Mouse (Mus musculus): ENCODE results near the gene Siglec1. TPM values are rescaled to one million over a fixed set of nuclear protein-coding genes. Genes with fewer than 3 reads are reported as not detected.
A peak's percentile ranks its signal among the peaks of the same experiment; 100 is the strongest.

Gene Siglec1
- polyA plus RNA-seq, 1 experiment from 2014 or later, result 0.49 TPM

- in situ Hi-C loops (cut with MboI; ENCODE audit: low pct_unique_long_range_greater_than_20kb), result no loop called here
- DNase-seq (ENCODE audit: low read depth, low spot score) (no peak), ATAC-seq (no peak)
- ChIA-PET POLR2A (no interaction called here), CTCF (interaction anchor here (1.4 kb wide), 1 partner anchor 28 kb away, joined by 3 read pairs; no protein-coding TSS in a partner anchor)
- no peak for TF ChIP-seq CTCF (IDR thresholded peaks at IDR 0.05)
- no peaks in the 10 kb centered on the region for H3K27me3 ChIP-seq
Observed at GRCm38 (mm10) chr2:131066342-131066741, 20.2 kb downstream of the Siglec1 start.

GRCm38 (mm10) chr2:131063404-131063864, 23.1 kb downstream of the Siglec1 start, which contains the start of gene Adam33:
Gene Adam33 (minus strand): TSS chr2:131063814.
- no peaks in the 10 kb centered on the region for H3K27me3 ChIP-seq
- POLR2A ChIA-PET, result no interaction called here
- ATAC-seq (no peak), DNase-seq (ENCODE audit: low read depth, low spot score) (no peak)
- in situ Hi-C loops (cut with MboI; ENCODE audit: low pct_unique_long_range_greater_than_20kb), result no loop called here
- TF ChIP-seq CTCF (IDR thresholded peaks at IDR 0.05), result no peak
- CTCF ChIA-PET, result no interaction called here

- H3K27me3 ChIP-seq, result no peaks in the 10 kb centered on the region
- TF ChIP-seq CTCF (IDR thresholded peaks at IDR 0.05), result no peak
- ChIA-PET CTCF (interaction anchor here (1.2 kb wide), 1 partner anchor 33 kb away, joined by 5 read pairs; no protein-coding TSS in a partner anchor), POLR2A (interaction anchor here (0.6 to 1.4 kb wide), 2 partner anchors 13 to 15 kb away, joined by 3 to 4 read pairs; no protein-coding TSS in a partner anchor)
- DNase-seq (ENCODE audit: low read depth, low spot score), result no peak
- ATAC-seq, result no peak
- in situ Hi-C loops (cut with MboI; ENCODE audit: low pct_unique_long_range_greater_than_20kb), result no loop called here
Observed at GRCm38 (mm10) chr2:131061607-131062006, 25.0 kb downstream of the Siglec1 start.

GRCm38 (mm10) chr2:131060784-131061183, 25.8 kb downstream of the Siglec1 start:
- POLR2A ChIA-PET, result interaction anchor here (1.4 kb wide), 1 partner anchor 13 kb away, joined by 4 read pairs; no protein-coding TSS in a partner anchor
- no peak for DNase-seq (ENCODE audit: low read depth, low spot score)

GRCm38 (mm10) chr2:131059781-131060540, 26.6 kb downstream of the Siglec1 start:
- no peak for TF ChIP-seq CTCF (IDR thresholded peaks at IDR 0.05)
- H3K27me3 ChIP-seq, result no peaks in the 10 kb centered on the region
- ChIA-PET CTCF (interaction anchor here (1.1 to 1.5 kb wide), 3 partner anchors 27 to 100 kb away, joined by 3 to 5 read pairs (median 4); partner anchors contain the start of gene 1700037H04Rik), POLR2A (interaction anchor here (0.6 kb wide), 1 partner anchor 12 kb away, joined by 3 read pairs; no protein-coding TSS in a partner anchor)
- in situ Hi-C loops (cut with MboI; ENCODE audit: low pct_unique_long_range_greater_than_20kb), result no loop called here
- ATAC-seq, result peak; percentile 61
- no peak for DNase-seq (ENCODE audit: low read depth, low spot score)

More at GRCm38 (mm10) chr2:131060784-131061183, 25.8 kb downstream of the Siglec1 start:
- H3K27me3 ChIP-seq, result no peaks in the 10 kb centered on the region
- no peak for ATAC-seq
- TF ChIP-seq CTCF (IDR thresholded peaks at IDR 0.05), result no peak
- in situ Hi-C loops (cut with MboI; ENCODE audit: low pct_unique_long_range_greater_than_20kb), result no loop called here
- CTCF ChIA-PET, result interaction anchor here (1.1 to 1.5 kb wide), 2 partner anchors 27 to 99 kb away, joined by 3 to 4 read pairs; partner anchors contain the start of gene 1700037H04Rik

- DNase-seq (ENCODE audit: low read depth, low spot score) (peak; percentile 46), ATAC-seq (no peak)
- no peaks in the 10 kb centered on the region for H3K27me3 ChIP-seq
- in situ Hi-C loops (cut with MboI; ENCODE audit: low pct_unique_long_range_greater_than_20kb), result no loop called here
- POLR2A ChIA-PET, result interaction anchor here (0.6 kb wide), 1 partner anchor 11 kb away, joined by 3 read pairs; no protein-coding TSS in a partner anchor
- TF ChIP-seq CTCF (IDR thresholded peaks at IDR 0.05), result no peak
- CTCF ChIA-PET, result interaction anchor here (1.1 kb wide), 2 partner anchors 35 to 37 kb away, joined by 4 to 5 read pairs; no protein-coding TSS in a partner anchor
Observed at GRCm38 (mm10) chr2:131059377-131059776, 27.2 kb downstream of the Siglec1 start.

GRCm38 (mm10) chr2:131058672-131059071, 27.9 kb downstream of the Siglec1 start:
- TF ChIP-seq CTCF (IDR thresholded peaks at IDR 0.05), result no peak

GRCm38 (mm10) chr2:131056191-131056590, 30.4 kb downstream of the Siglec1 start:
- in situ Hi-C loops (cut with MboI; ENCODE audit: low pct_unique_long_range_greater_than_20kb), result no loop called here
- ATAC-seq (no peak), DNase-seq (ENCODE audit: low read depth, low spot score) (no peak)
- TF ChIP-seq CTCF (IDR thresholded peaks at IDR 0.05), result no peak
- H3K27me3 ChIP-seq, result no peaks in the 10 kb centered on the region
- ChIA-PET POLR2A (interaction anchor here (0.5 to 0.8 kb wide), 2 partner anchors 41 to 50 kb away, joined by 3 to 5 read pairs; no protein-coding TSS in a partner anchor), CTCF (interaction anchor here (0.7 to 1.9 kb wide), 10 partner anchors 11 to 182 kb away, joined by 3 to 7 read pairs (median 3); partner anchors contain the start of gene 1700037H04Rik)

More at GRCm38 (mm10) chr2:131058672-131059071, 27.9 kb downstream of the Siglec1 start:
- POLR2A ChIA-PET, result no interaction called here
- CTCF ChIA-PET, result interaction anchor here (1.1 kb wide), 1 partner anchor 36 kb away, joined by 4 read pairs; no protein-coding TSS in a partner anchor
- H3K27me3 ChIP-seq, result no peaks in the 10 kb centered on the region
- in situ Hi-C loops (cut with MboI; ENCODE audit: low pct_unique_long_range_greater_than_20kb), result no loop called here
- no peak for DNase-seq (ENCODE audit: low read depth, low spot score)
- ATAC-seq, result no peak

- no peak for DNase-seq (ENCODE audit: low read depth, low spot score)
- ChIA-PET POLR2A (interaction anchor here (0.5 kb wide), 1 partner anchor 42 kb away, joined by 5 read pairs; no protein-coding TSS in a partner anchor), CTCF (interaction anchor here (1.1 to 1.9 kb wide), 6 partner anchors 19 to 201 kb away, joined by 3 to 7 read pairs (median 4); partner anchors contain the start of gene 1700037H04Rik)
- TF ChIP-seq CTCF (IDR thresholded peaks at IDR 0.05), result no peak
- in situ Hi-C loops (cut with MboI; ENCODE audit: low pct_unique_long_range_greater_than_20kb), result no loop called here
- H3K27me3 ChIP-seq, result no peaks in the 10 kb centered on the region
- ATAC-seq, result no peak
Observed at GRCm38 (mm10) chr2:131055631-131056030, 30.9 kb downstream of the Siglec1 start.

GRCm38 (mm10) chr2:131054646-131055264, 31.8 kb downstream of the Siglec1 start:
- no peaks in the 10 kb centered on the region for H3K27me3 ChIP-seq
- no peak for TF ChIP-seq CTCF (IDR thresholded peaks at IDR 0.05)
- DNase-seq (ENCODE audit: low read depth, low spot score), result no peak
- ChIA-PET POLR2A (no interaction called here), CTCF (interaction anchor here (1.1 kb wide), 1 partner anchor 202 kb away, joined by 3 read pairs; no protein-coding TSS in a partner anchor)
- in situ Hi-C loops (cut with MboI; ENCODE audit: low pct_unique_long_range_greater_than_20kb), result no loop called here
- ATAC-seq, result no peak

All from Patski (cell line).